Mouse (Mus musculus): ENCODE measurements around the gene Vrk1. TPM values are rescaled to one million over a fixed set of nuclear protein-coding genes. Genes with fewer than 3 reads are reported as not detected.

Vrk1 gene
- total RNA-seq (2023): 43.8 to 47.7 TPM (median 45.5 TPM) in 4 replicates

GRCm38 (mm10) chr12:106010065-106010915, at the start of gene Vrk1:
Vrk1 (plus strand) TSS chr12:106010228.

Other genes starting within 250 kb of the Vrk1 start
- gene Papola, start 225.5 kb upstream of the Vrk1 start, total RNA-seq (2023): 173 to 193 TPM (median 180 TPM) in 4 replicates

All from B cell, adult 62 days (primary cell).